Mouse (Mus musculus) layer of hippocampus, postnatal 10 days (tissue): Measurements from ENCODE around the gene Npat. TPM values are rescaled to one million over a fixed set of nuclear protein-coding genes. Genes with fewer than 3 reads are reported as not detected.

Experiments used
- DNase-seq, 2 experiments: peaks; one replicate each; pipeline ENCODE4 v3.0.0; 2021; ENCODE audit warnings: low spot score in 2 of 2
- total RNA-seq, 2 experiments: library from RNA; stranded (reverse); gene quantifications; 2 replicates each; pipeline ENCODE4 v1.2.3; 2021

The Npat gene
- total RNA-seq, 2 experiments from 2014 or later: 14.3 to 16.3 TPM

- peak in 1 of 2 experiments; percentile 15 for DNase-seq
Observed at GRCm38 (mm10) chr9:53609306-53609967, 72.6 kb downstream of the Npat start.

- DNase-seq: peak; percentile 96
Observed at GRCm38 (mm10) chr9:53609968-53610781, 73.3 kb downstream of the Npat start, which contains the start of gene Acat1. Gene Acat1, minus strand, starts transcription at chr9:53610382.

GRCm38 (mm10) chr9:53614286-53614685, 77.4 kb downstream of the Npat start:
- DNase-seq: no peak

- DNase-seq: no peak
Observed at GRCm38 (mm10) chr9:53615246-53615645, 78.4 kb downstream of the Npat start.

Other genes starting within 250 kb of the Npat start
- gene Exph5, start 235.4 kb upstream of the Npat start, total RNA-seq: 1 to 10 TPM; 1.7 to 2.1 TPM
- gene Kdelc2, start 153.0 kb upstream of the Npat start, total RNA-seq: 1 to 10 TPM; 6.7 to 7.6 TPM
- under 1 TPM in 1 of 2 experiments, not detected in 1; 0.11 TPM for gene 4930550C14Rik, start 134.7 kb upstream of the Npat start, total RNA-seq
- 10 to 100 TPM; 24.2 to 27.5 TPM for gene Atm, start 307 bp upstream of the Npat start, total RNA-seq
- 100 to 1,000 TPM; 138 to 139 TPM for gene Acat1, start 73.3 kb downstream of the Npat start, total RNA-seq
- gene Cul5, start 133.0 kb downstream of the Npat start, total RNA-seq: 10 to 100 TPM; 58.0 TPM
- gene Rab39, start 169.2 kb downstream of the Npat start, total RNA-seq: 1 to 10 TPM; 1.8 to 1.9 TPM
- gene Slc35f2, start 234.5 kb downstream of the Npat start, total RNA-seq: 1 to 10 TPM; 9.4 to 9.8 TPM